25 mouse cellular contexts compared by ENCODE assay signal in genomic region chr6:17824735-17825134, GRCm38 (mm10).
DNase-seq lines count a peak whose midpoint lies in the region; ATAC-seq lines count a peak whose summit lies in the region.
"Had no signal": no experiment of that assay in that cellular context is flagged by ENCODE, and none has a peak within 500 bp of the region (broad histone marks: within the 10 kb centered on the region; RNA-seq: fewer than 3 reads in every experiment).

No protein-coding gene starts in this region.

- DNase-seq in liver, embryonic 11.5 days (ENCODE audit: low spot score), result no peak
- no peak for DNase-seq in liver
- DNase-seq in liver, embryonic 13.5 days, result no peak
- no peak for DNase-seq in midbrain, embryonic 10.5 days (ENCODE audit: low spot score)
- DNase-seq in spleen, postnatal 14 days (ENCODE audit: low spot score in 2 of 2), result no peak
- DNase-seq: adrenal gland, postnatal 10 days; adrenal gland, postnatal 36 days; cerebellum, adult 11 months; cerebellum, adult 2 months; cerebellum, adult 9-11 months; cerebellum, postnatal 25 days; gastrocnemius, adult 2 months; gastrocnemius, postnatal 14 days; heart, adult 11 months; heart, postnatal 36 days had no signal

- H3K27me3 ChIP-seq in liver, embryonic 11.5 days (replicated peaks; ENCODE audit: control insufficient read depth, insufficient read depth, low read length), result no peaks in the 10 kb centered on the region
- H3K27me3 ChIP-seq in liver, embryonic 13.5 days, result no peaks in the 10 kb centered on the region
- H3K27me3 ChIP-seq in liver, embryonic 16.5 days (ENCODE audit: control insufficient read depth, insufficient read depth, low read depth, low read length), result no peaks in the 10 kb centered on the region
- H3K27me3 ChIP-seq in midbrain, embryonic 10.5 days (ENCODE audit: low read depth, poor library complexity, severe bottlenecking), result no peaks in the 10 kb centered on the region
- H3K27me3 ChIP-seq: forebrain, embryonic 13.5 days; hindbrain, embryonic 13.5 days; Patski had no signal

- no peaks in the 10 kb centered on the region for H3K9me3 ChIP-seq in liver, embryonic 11.5 days (ENCODE audit: control insufficient read depth, low read length)
- H3K9me3 ChIP-seq in liver, embryonic 13.5 days (replicated peaks), result no peaks in the 10 kb centered on the region
- no peaks in the 10 kb centered on the region for H3K9me3 ChIP-seq in liver, embryonic 16.5 days (replicated peaks; ENCODE audit: control insufficient read depth, low read length)
- no peaks in the 10 kb centered on the region for H3K9me3 ChIP-seq in midbrain, embryonic 10.5 days (replicated peaks)
- H3K9me3 ChIP-seq: forebrain, embryonic 13.5 days; hindbrain, embryonic 10.5 days; hindbrain, embryonic 13.5 days had no signal

- no peaks in the 10 kb centered on the region for H3K4me1 ChIP-seq in liver, embryonic 11.5 days (replicated peaks; ENCODE audit: control insufficient read depth, insufficient read depth, low read length)
- H3K4me1 ChIP-seq in liver, embryonic 13.5 days (replicated peaks), result peaks cover 14% of the 10 kb centered on the region
- no peaks in the 10 kb centered on the region; the same call in 1 of the 2 replicates for H3K4me1 ChIP-seq in liver, embryonic 16.5 days (ENCODE audit: control insufficient read depth, low read depth, low read length)
- no peaks in the 10 kb centered on the region for H3K4me1 ChIP-seq in midbrain, embryonic 10.5 days
- H3K4me1 ChIP-seq: forebrain, embryonic 13.5 days; hindbrain, embryonic 10.5 days; hindbrain, embryonic 13.5 days had no signal

- H3K4me2 ChIP-seq in liver, embryonic 11.5 days, result no peak overlapping the region
- no peak overlapping the region for H3K4me2 ChIP-seq in liver, embryonic 13.5 days
- H3K4me2 ChIP-seq in liver, embryonic 16.5 days (ENCODE audit: low read depth, low read length), result no peak overlapping the region
- H3K4me2 ChIP-seq: forebrain, embryonic 13.5 days; heart, embryonic 11.5 days; hindbrain, embryonic 13.5 days had no signal

- H3K27ac ChIP-seq in liver, embryonic 11.5 days (ENCODE audit: low read depth, low read length), result no peak overlapping the region
- H3K27ac ChIP-seq in liver, embryonic 13.5 days, result no peak overlapping the region
- no peak overlapping the region for H3K27ac ChIP-seq in liver, embryonic 16.5 days (ENCODE audit: low read length)
- no peak overlapping the region for H3K27ac ChIP-seq in midbrain, embryonic 10.5 days (replicated peaks)
- H3K27ac ChIP-seq: forebrain, embryonic 13.5 days; gastrocnemius, adult 2 months; hindbrain, embryonic 10.5 days; hindbrain, embryonic 13.5 days had no signal

- H3K36me3 ChIP-seq in liver, embryonic 11.5 days (ENCODE audit: control insufficient read depth, insufficient read depth, low read length), result no peaks in the 10 kb centered on the region
- 0 out of 2 replicates have a peak, but pooled peaks cover 3% of the 10 kb centered on the region for H3K36me3 ChIP-seq in liver, embryonic 13.5 days
- H3K36me3 ChIP-seq in liver, embryonic 16.5 days (ENCODE audit: control insufficient read depth, insufficient read depth), result no peaks in the 10 kb centered on the region
- peaks cover 28% of the 10 kb centered on the region for H3K36me3 ChIP-seq in midbrain, embryonic 10.5 days

- H3K4me3 ChIP-seq in liver, embryonic 11.5 days (ENCODE audit: low read depth, low read length), result no peak overlapping the region
- H3K4me3 ChIP-seq in liver, embryonic 13.5 days (replicated peaks), result no peak overlapping the region
- H3K4me3 ChIP-seq in liver, embryonic 16.5 days (ENCODE audit: low read depth, low read length), result no peak overlapping the region
- no peak overlapping the region for H3K4me3 ChIP-seq in midbrain, embryonic 10.5 days
- H3K4me3 ChIP-seq: forebrain, embryonic 13.5 days; gastrocnemius, adult 2 months; hindbrain, embryonic 10.5 days; hindbrain, embryonic 13.5 days had no signal

- H3K9ac ChIP-seq in liver, embryonic 11.5 days (ENCODE audit: low read depth, low read length), result no peak overlapping the region
- H3K9ac ChIP-seq in liver, embryonic 13.5 days, result no peak overlapping the region
- no peak overlapping the region for H3K9ac ChIP-seq in liver, embryonic 16.5 days (ENCODE audit: low read depth, low read length)
- H3K9ac ChIP-seq: forebrain, embryonic 13.5 days; hindbrain, embryonic 13.5 days had no signal

- 0 out of 2 replicates have a peak, but pooled peaks have one; percentile 61 for ATAC-seq in liver, embryonic 11.5 days (replicated peaks; ENCODE audit: low FRiP score)
- ATAC-seq in liver, embryonic 13.5 days (ENCODE audit: low read depth), result peak; percentile 86
- ATAC-seq in liver, embryonic 16.5 days (ENCODE audit: low read depth), result peak; percentile 76
- ATAC-seq in megakaryocyte-erythroid progenitor cell, adult 5-6 weeks (replicated peaks; ENCODE audit: low FRiP score, low TSS enrichment, poor library complexity, severe bottlenecking), result peak; percentile 82
- ATAC-seq in frontal cortex, adult (ENCODE audit: low TSS enrichment), result no peak
- ATAC-seq: forebrain, embryonic 13.5 days; forebrain, embryonic 16.5 days; hindbrain, embryonic 16.5 days; Patski had no signal

- WGBS in liver, embryonic 11.5 days, result 93% methylated on average over 1 of the region's 1 CpGs
- 71% methylated on average over 1 of the region's 1 CpGs for whole genome bisulfite sequencing in liver, embryonic 13.5 days (ENCODE audit: insufficient replicate concordance)
- WGBS in liver, embryonic 16.5 days (ENCODE audit: insufficient replicate concordance), result 50% methylated on average over 1 of the region's 1 CpGs
- WGBS in midbrain, embryonic 10.5 days, result 81% methylated on average over 1 of the region's 1 CpGs
